Mouse (Mus musculus) liver, embryonic 16.5 days (tissue): ENCODE data around the gene C730034F03Rik. TPM values are rescaled to one million over a fixed set of nuclear protein-coding genes. Genes with fewer than 3 reads are reported as not detected.

Experiments
- ATAC-seq: fragments of 200-750 bp; cut with Nextera tagmentation; 2 replicates; pipeline ENCODE4 v1.8.0; 2017; ENCODE audit warnings: low read depth, mild to moderate bottlenecking, moderate number of reproducible peaks, moderate library complexity
- H3K27ac ChIP-seq: fragments of 300-500 bp; sonication (generic); 2 replicates; pipeline ENCODE4 v1.5.1; 2014; ENCODE audit warnings: mild to moderate bottlenecking, low read length
- H3K27me3 ChIP-seq: fragments of 300-500 bp; sonication (generic); 2 replicates; pipeline ENCODE4 v1.6.1; 2014; ENCODE audit warnings: low read depth, low read length, mixed read lengths; ENCODE audit not compliant: control insufficient read depth, insufficient read depth
- H3K36me3 ChIP-seq: fragments of 300-500 bp; sonication (generic); 2 replicates; pipeline ENCODE4 v1.6.1; 2014; ENCODE audit warnings: mild to moderate bottlenecking; ENCODE audit not compliant: control insufficient read depth, insufficient read depth
- H3K4me1 ChIP-seq: fragments of 300-500 bp; sonication (generic); 2 replicates; pipeline ENCODE4 v1.6.1; 2014; ENCODE audit warnings: low read depth, low read length, mixed read lengths; ENCODE audit not compliant: control insufficient read depth
- H3K4me2 ChIP-seq: fragments of 300-500 bp; sonication (generic); 2 replicates; pipeline ENCODE4 v1.6.1; 2014; ENCODE audit warnings: low read depth, low read length, mixed read lengths
- H3K4me3 ChIP-seq: fragments of 300-500 bp; sonication (generic); 2 replicates; pipeline ENCODE4 v1.5.1; 2014; ENCODE audit warnings: low read depth, mild to moderate bottlenecking, low read length
- H3K9ac ChIP-seq: fragments of 300-500 bp; sonication (generic); 2 replicates; pipeline ENCODE4 v1.6.1; 2014; ENCODE audit warnings: low read depth, low read length
- H3K9me3 ChIP-seq: fragments of 300-500 bp; sonication (generic); replicated peaks from 2 replicates; pipeline ENCODE4 v1.6.1; 2016; ENCODE audit warnings: low read length; ENCODE audit not compliant: control insufficient read depth
- WGBS: fragments of 180-500 bp; shearing (Covaris S2); extraction: QIAGEN DNeasy Blood & Tissue Kit; methylation state at CpG from one replicate; pipeline ENCODE4 v1.1.7; 2014; ENCODE audit not compliant: insufficient replicate concordance; 5-methylcytosine and 5-hydroxymethylcytosine counted together
- polyA plus RNA-seq: library from polyadenylated mRNA; unstranded; fragments of >200 nt; fragmentation: Nextera tagmentation; extraction: Ambion mirVana; gene quantifications from 2 replicates; pipeline ENCODE4 v1.2.1, GENCODE M21; 2015

C730034F03Rik gene
- polyA plus RNA-seq, 1 experiment from 2014 or later = 2.0 TPM

DNA sequence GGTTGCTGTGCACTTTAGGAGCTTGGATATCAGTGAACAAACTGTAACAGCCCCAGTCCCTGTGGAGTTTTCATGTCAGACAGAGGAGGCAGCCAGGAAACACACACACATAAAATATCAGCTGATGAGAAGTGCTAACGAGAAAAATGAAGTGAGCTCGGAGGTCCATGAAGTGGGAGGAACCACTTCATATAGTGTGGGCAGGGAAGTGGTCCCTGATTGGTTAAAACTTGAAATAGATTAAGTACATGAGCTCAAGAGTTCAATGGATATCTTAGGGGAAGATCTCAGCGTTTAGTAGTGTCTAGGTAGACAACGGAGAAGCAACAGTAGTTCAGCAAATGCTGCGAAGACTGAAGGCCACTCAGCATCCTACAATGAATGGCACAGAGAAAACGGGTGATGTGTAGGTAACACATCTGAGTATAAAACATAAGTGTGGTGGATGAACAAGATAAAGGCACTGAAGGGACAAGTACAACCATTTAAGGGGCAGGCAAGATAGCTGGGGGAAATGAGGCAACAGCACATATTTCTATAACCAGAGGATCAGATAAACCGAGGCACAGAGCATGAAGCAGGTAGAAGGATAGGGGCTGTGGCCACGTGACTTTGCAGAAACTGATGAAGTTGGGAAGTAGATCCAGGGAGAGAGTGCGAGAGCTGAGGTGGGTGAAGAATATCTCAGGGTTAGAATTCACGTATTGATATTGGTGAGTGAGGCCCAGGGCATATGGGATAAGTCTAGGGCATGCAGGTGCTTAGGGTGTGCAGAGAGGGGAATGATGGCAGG is 24.4 kb upstream of the C730034F03Rik start:
- Histone ChIP-seq H3K9me3 (no peaks in the 10 kb centered on the region), H3K27me3 (no peaks in the 10 kb centered on the region), H3K4me2 (no peak overlapping the region), H3K4me3 (no peak overlapping the region), H3K36me3 (no peaks in the 10 kb centered on the region), H3K4me1 (no peaks in the 10 kb centered on the region), H3K9ac (no peak overlapping the region), H3K27ac (no peak overlapping the region)
- WGBS = 54% methylated on average over 10 of the region's 10 CpGs
- no peak for ATAC-seq

GRCm38 (mm10) chr15:89406691-89407090 is 22.7 kb upstream of the C730034F03Rik start:
- no peak for ATAC-seq
- no peaks in the 10 kb centered on the region for H3K27me3 ChIP-seq

DNA sequence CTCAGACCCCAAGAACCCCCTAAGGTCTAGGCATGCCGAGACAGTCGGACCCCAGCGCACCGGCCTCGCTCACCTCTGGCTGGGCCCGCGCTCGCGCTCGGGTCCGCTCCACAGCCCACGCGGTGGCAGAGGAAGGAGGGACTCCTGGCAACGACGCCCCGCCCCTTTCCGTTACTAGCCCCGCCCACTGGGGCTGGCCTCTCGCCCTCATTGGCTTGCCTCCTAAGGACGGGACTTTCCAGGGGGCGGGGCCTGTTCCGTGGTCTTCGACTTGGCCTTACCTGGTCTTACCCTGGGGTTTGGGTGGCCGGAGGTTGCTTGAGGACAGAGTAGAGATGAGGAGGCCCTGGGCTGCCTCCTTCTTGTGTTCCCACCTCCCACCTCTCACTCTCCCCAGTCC is 19.3 kb upstream of the C730034F03Rik start, which contains the start of gene Syce3:
Syce3 (minus strand) TSS at position 386 of the 400 bp plus-strand sequence.
- no peaks in the 10 kb centered on the region for H3K27me3 ChIP-seq

More at GRCm38 (mm10) chr15:89406691-89407090, 22.7 kb upstream of the C730034F03Rik start:
- Histone ChIP-seq H3K4me3 (no peak overlapping the region), H3K36me3 (no peaks in the 10 kb centered on the region), H3K4me2 (no peak overlapping the region), H3K9me3 (no peaks in the 10 kb centered on the region), H3K4me1 (no peaks in the 10 kb centered on the region), H3K27ac (no peak overlapping the region), H3K9ac (no peak overlapping the region)

GRCm38 (mm10) chr15:89415282-89415681 is 14.1 kb upstream of the C730034F03Rik start:
- 70% methylated on average over 8 of the region's 8 CpGs for WGBS
- no peak overlapping the region for H3K4me3 ChIP-seq
- H3K9me3 ChIP-seq = no peaks in the 10 kb centered on the region
- no peaks in the 10 kb centered on the region for H3K4me1 ChIP-seq
- no peak for ATAC-seq
- H3K27me3 ChIP-seq = no peaks in the 10 kb centered on the region
- H3K4me2 ChIP-seq = no peak overlapping the region
- no peaks in the 10 kb centered on the region for H3K36me3 ChIP-seq
- no peak overlapping the region for H3K27ac ChIP-seq
- H3K9ac ChIP-seq = no peak overlapping the region

More for the DNA sequence above, 19.3 kb upstream of the C730034F03Rik start, which contains the start of gene Syce3:
- Histone ChIP-seq H3K4me3 (no peak within 1 kb of the TSS), H3K36me3 (no peaks in the 10 kb centered on the region), H3K27ac (no peak within 1 kb of the TSS), H3K9ac (no peak within 1 kb of the TSS), H3K9me3 (no peaks in the 10 kb centered on the region), H3K4me1 (no peaks in the 10 kb centered on the region), H3K4me2 (no peak within 1 kb of the TSS)
- ATAC-seq = no peak
- 79% methylated on average over 24 of the region's 24 CpGs for WGBS

DNA sequence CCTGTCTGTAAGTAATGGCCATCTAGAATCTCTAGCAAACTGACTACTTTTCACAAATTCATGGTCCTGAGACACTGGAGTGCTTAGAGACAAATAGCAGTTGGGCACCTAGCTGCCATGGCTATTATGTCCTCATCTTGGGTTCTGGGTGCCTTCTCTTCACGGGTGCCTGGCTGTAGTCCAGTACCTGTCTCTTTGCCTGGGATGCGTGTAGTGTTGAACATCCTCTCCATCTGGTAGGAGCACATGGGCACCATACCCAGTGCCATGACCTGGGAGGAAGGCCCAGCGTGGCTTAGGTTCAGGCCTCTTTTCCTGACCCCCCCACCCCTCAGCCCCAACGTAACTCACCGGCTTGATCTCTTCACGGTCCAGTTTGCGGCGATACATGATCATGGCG is 7.5 kb upstream of the C730034F03Rik start:
- Histone ChIP-seq H3K4me1 (no peaks in the 10 kb centered on the region; the same call in 1 of the 2 replicates), H3K36me3 (no peaks in the 10 kb centered on the region; the same call in 1 of the 2 replicates), H3K9me3 (no peaks in the 10 kb centered on the region), H3K4me2 (no peak overlapping the region), H3K9ac (no peak overlapping the region), H3K27ac (no peak overlapping the region), H3K4me3 (no peak overlapping the region), H3K27me3 (no peaks in the 10 kb centered on the region)
- ATAC-seq = no peak
- 83% methylated on average over 9 of the region's 9 CpGs for WGBS

GRCm38 (mm10) chr15:89424621-89425020 is 4.8 kb upstream of the C730034F03Rik start:
- H3K36me3 ChIP-seq = no peaks in the 10 kb centered on the region; the same call in 1 of the 2 replicates
- H3K9me3 ChIP-seq = no peaks in the 10 kb centered on the region
- no peak overlapping the region for H3K27ac ChIP-seq
- no peaks in the 10 kb centered on the region for H3K27me3 ChIP-seq
- 78% methylated on average over 8 of the region's 8 CpGs for WGBS
- no peak overlapping the region for H3K4me3 ChIP-seq
- H3K4me2 ChIP-seq = no peak overlapping the region
- H3K9ac ChIP-seq = no peak overlapping the region
- no peak for ATAC-seq
- H3K4me1 ChIP-seq = peaks cover 7% of the 10 kb centered on the region

GRCm38 (mm10) chr15:89425711-89426121 is 3.7 kb upstream of the C730034F03Rik start, which contains the start of gene Cpt1b:
Gene Cpt1b (minus strand): TSS chr15:89425863.
- Histone ChIP-seq H3K4me3 (peak within 1 kb of the TSS; percentile 25; the same call in 1 of the 2 replicates), H3K27ac (no peak within 1 kb of the TSS), H3K27me3 (no peaks in the 10 kb centered on the region), H3K9ac (no peak within 1 kb of the TSS), H3K4me2 (peak within 1 kb of the TSS; percentile 36), H3K4me1 (peaks cover 7% of the 10 kb centered on the region), H3K36me3 (no peaks in the 10 kb centered on the region; the same call in 1 of the 2 replicates), H3K9me3 (no peaks in the 10 kb centered on the region)
- ATAC-seq = no peak
- WGBS = 62% methylated on average over 6 of the region's 6 CpGs

DNA sequence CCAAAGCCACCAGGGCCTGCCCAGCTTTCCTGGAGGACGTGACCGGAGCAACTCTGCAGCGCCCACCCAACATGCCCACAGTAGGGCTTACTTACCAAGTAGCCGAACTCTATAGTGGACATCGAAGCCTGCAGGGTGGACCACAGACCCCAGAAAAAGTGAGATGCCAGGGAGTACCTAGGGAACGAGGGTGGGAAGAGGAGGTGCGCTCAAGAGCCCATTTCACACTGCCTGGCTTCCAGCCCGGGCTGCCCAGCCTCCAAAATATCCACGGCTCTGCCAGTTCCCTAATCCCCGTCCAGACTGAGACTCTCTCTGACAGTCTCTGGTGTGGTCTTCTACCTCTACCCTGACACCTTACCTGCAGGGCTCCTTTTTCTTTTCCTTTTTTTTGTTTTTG is 2.7 kb upstream of the C730034F03Rik start:
- Histone ChIP-seq H3K36me3 (no peaks in the 10 kb centered on the region; the same call in 1 of the 2 replicates), H3K9ac (no peak overlapping the region), H3K4me2 (no peak overlapping the region), H3K4me3 (no peak overlapping the region), H3K9me3 (no peaks in the 10 kb centered on the region), H3K4me1 (peaks cover 14% of the 10 kb centered on the region), H3K27me3 (no peaks in the 10 kb centered on the region), H3K27ac (no peak overlapping the region)
- 84% methylated on average over 10 of the region's 10 CpGs for WGBS
- no peak for ATAC-seq

GRCm38 (mm10) chr15:89428136-89428790 is 1.1 kb upstream of the C730034F03Rik start:
- 88% methylated on average over 19 of the region's 19 CpGs for WGBS
- peaks cover 14% of the 10 kb centered on the region for H3K4me1 ChIP-seq
- H3K27ac ChIP-seq = no peak overlapping the region
- H3K27me3 ChIP-seq = no peaks in the 10 kb centered on the region
- no peak for ATAC-seq
- H3K9me3 ChIP-seq = no peaks in the 10 kb centered on the region
- H3K36me3 ChIP-seq = no peaks in the 10 kb centered on the region; the same call in 1 of the 2 replicates
- peak overlapping the region; percentile 92 for H3K9ac ChIP-seq
- peak overlapping the region; percentile 88 for H3K4me3 ChIP-seq
- peak overlapping the region; percentile 94 for H3K4me2 ChIP-seq
